Mouse (Mus musculus): ENCODE measurements at regions not wholly inside any gene's neighbourhood (a gene's known extent, or its start where the extent isn't known, plus 50 kb on each side); places are given as distances from the start of the nearest gene placed in this dataset.

DNA sequence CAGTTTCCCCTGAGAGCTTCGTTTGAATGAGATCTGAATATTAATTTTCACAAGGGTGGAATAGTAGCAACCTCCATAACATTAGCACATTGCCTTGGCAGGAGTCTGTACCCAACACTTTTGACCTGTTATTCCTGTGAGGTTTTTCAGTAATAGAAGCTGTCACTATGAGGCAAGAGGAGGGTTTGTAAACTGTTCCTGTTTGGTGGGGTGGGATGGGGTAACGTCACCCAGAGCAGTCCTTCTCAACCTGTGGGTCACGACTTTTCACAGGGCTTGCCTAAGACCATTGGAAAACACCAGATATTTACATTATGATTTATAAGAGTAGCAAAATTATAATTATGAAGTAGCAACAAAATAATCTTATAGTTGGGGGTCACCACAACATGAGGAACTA lies 147.4 kb downstream of the Pik3r1 start:
- TF ChIP-seq POLR2A (IDR thresholded peaks at IDR 0.05; ENCODE audit: borderline replicate concordance, low read depth, low read length) (no peak), CTCF (IDR thresholded peaks at IDR 0.05; ENCODE audit: low read depth, low read length) (no peak)

All from bone marrow macrophage, adult 2 months (primary cell).